Mouse (Mus musculus): ENCODE measurements around the gene Jpt1.
"Not testable (repeated sequence)": the region's sequence is repeated elsewhere in the genome, so short reads cannot be mapped to it uniquely, and the experiment has no call there.

DNA sequence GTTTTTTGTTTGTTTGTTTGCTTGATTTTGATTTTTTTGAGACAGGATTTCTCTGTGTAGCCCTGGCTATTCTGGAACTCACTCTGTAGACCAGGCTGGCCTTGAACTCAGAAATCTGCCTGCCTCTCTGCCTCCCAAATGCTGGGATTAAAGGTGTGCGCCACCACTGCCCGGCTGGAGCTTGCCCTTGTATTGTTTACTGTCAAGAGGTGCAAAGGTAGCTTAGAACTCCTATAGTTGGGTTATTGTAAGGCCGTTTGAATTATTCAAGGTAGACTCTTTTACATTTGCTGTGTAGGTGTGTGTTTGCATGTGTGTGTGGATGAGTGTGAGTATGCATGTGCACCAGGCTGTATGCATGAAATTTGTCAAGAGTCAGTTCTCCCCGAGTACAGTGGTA lies 37.6 kb downstream of the Jpt1 start:
- TF ChIP-seq CTCF (IDR thresholded peaks at IDR 0.05; ENCODE audit: control insufficient read depth, insufficient read depth, insufficient replicate concordance, low read depth, low read length); POLR2A (IDR thresholded peaks at IDR 0.05; ENCODE audit: control insufficient read depth, low read depth, low read length): not testable (repeated sequence)
